Mouse (Mus musculus): Measurements from ENCODE around the gene Pgrmc2. TPM values are rescaled to one million over a fixed set of nuclear protein-coding genes. Genes with fewer than 3 reads are reported as not detected.

Pgrmc2 gene
- polyA plus RNA-seq, 1 experiment from 2014 or later: 23.8 TPM

DNA sequence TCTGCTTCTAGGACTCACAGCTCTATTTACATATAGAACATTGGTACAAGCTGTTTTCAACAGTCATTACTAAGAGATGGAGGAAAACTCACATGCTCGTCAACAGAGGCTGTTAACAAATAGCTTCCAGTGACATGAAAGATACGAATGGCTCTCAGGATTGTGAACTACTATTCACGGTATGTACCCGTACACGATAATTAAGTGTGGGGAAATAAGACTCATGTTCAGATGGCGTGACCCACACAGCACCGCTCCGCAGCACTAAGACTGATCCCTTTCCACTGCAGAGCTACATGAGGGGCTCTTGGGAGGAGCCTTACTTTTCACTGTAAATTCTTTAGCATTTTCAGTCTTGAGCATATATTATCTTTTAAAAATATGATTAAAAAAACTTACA is 7.5 kb downstream of the Pgrmc2 start:
- no peak for DNase-seq (ENCODE audit: low spot score)

DNA sequence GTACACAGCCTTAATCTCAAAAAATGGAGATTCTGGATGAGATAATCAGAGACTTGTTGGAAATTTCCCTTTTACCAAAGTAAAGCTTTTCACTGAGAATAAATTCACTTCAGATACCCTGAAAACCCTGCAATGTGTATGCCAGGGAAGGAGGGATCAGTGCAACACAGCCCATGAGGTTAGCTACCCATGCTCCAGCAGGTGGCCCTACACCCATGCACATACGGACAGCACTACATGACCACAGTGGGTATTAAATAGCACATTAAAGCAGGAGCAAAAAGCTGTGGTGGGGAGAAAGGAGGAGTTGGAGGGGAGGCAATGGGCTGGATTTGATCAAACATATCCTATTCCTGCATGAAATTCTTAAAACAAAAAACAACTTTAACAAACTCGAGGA is 12.3 kb downstream of the Pgrmc2 start:
- DNase-seq (ENCODE audit: low spot score): no peak

DNA sequence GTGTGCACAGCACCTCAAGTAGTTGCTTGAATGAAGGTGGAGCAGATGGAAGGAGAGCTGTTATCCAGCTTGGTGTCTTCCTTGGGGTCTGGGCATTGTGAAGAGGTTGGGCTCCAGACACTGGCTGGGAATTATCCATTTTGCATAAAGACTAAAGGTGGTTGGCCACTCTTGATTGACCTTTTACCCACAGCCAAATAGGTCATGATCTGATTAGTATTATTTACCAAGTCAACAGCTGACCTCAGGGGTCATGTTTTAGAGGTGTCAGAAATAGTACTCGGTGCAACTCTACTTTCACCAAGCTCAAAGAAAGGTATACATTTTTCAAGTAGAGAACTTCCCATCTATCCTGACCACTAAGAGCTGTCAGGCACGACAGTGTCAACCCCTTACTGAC is 17.5 kb downstream of the Pgrmc2 start:
- no peak for DNase-seq (ENCODE audit: low spot score)

DNA sequence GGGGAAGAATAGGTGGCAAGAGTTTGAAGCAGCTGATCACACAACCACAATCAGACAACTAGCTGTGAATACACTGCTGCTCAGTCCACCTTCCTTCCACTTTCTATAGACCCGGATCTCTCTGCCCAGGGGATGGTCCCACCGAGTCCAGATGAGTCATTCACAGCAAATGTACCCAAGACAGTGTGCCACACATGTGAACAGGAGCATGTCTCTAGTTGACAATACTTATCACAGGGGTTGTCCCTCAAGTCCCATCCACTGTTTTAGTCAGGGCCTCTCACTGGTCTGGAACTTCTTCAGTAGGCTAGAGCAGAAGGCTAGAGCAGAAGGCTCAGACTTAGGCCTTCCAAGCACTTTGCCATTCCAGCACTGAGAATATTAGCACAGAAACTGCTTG is 20.1 kb downstream of the Pgrmc2 start:
- DNase-seq (ENCODE audit: low spot score): no peak

DNA sequence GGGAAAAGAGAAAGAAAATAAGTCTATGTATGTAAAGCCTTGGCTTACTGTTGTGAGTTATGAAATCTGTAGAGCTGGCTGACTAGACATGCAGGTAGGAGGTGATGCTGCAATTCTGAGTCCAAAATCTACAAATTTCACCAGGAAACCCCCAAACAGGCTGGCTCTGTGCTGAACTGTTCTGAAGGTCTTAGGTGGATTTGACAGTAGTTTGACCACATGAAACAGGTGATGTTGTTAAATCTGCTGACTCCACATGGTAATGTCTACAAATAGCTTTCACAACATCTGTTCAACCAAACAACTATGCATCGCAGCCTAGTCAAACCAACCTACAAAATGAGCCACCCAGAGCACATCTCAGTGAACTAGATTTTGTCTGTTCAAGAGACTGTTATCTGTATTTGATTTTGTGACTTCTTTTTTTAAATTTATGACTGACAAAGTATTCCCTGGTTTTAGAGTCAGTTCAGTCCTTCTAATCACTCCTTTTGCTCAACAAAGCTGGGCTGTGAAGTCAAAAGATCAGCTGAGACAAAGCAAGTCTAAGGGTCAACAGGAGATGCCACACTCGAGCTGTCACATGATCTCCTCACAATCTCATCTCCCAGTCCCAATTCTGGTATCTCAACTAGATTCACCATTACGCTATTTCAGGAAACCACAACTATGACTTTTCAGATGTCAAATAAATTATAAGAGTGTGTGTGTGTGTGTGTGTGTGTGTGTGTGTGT is 20.8 kb downstream of the Pgrmc2 start:
- no peak for DNase-seq (ENCODE audit: low spot score)

DNA sequence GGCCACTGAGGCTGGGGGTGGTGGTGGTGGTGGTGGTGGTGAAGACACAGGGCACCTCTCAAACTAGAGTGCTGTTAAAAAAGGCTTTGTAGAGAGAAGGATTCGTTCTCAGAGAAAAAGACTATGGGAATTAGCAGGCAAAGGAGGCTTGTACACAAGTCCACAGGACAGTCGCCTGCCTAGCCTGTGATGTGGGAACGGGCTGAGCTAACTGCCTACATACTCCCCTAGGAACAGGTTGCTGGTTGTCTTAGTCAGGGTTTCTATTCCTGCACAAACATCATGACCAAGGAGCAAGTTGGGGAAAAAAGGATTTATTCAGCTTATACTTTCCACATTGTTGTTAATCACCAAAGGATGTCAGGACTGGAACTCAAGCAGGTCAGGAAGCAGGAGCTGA is 23.6 kb downstream of the Pgrmc2 start:
- DNase-seq (ENCODE audit: low spot score): no peak

DNA sequence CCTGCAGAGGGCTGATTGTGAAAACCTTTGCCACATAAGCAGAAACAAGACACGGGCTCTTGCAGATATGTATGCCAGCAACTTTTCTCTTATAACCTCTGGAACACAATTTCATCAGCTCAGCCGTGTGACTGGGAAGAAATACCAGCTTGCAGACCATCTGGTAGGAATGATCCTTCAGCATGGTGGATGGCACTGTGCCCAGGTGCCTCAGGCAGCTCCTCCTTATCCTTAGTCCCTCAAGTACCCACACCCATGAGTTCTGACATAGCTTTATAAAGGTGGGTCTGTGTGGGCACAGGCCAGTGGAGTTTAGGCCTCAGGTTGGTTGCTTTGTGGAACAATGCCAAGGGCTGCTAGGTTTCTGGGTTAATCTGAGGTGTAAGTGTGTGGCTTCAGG is 24.5 kb downstream of the Pgrmc2 start:
- DNase-seq (ENCODE audit: low spot score): no peak

DNA sequence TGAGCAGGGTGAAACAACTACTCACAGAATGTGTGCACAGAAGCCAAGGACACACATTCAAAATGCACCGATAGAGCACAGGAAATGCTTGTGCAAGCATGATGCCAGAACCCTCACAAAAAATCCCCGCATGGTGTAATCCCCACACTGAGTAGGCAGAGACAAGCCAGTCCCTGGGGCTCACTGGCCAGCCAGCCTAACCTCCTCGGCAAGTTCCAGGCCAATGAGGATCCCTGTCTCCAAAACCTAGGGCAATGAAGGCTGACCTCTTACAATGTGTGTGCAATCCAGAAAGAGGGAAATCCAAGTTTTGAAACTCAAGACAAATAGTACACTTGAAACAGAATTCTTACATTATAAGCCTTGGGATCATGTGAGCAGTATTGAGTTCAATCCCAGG is 29.5 kb downstream of the Pgrmc2 start:
- no peak for DNase-seq (ENCODE audit: low spot score)

DNA sequence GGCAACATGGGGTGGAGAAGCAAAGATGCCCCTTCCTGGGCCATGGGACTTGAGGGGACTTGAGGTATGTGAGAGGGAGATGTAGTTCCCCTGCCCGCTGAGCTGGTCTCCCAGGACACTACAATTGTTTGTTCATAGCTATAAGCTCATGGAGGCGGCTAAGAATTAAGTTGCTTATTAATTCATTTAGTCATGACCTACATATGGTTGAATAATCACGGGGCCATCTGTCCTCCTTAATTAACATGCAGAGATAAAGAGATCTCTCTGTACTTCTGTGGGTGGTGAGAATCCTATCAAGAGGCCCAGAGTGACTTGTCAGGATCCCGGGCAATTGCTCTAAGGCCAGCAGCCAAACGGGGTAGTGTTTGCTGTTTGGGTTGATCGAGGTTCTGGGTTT is 35.0 kb downstream of the Pgrmc2 start:
- DNase-seq (ENCODE audit: low spot score): no peak

DNA sequence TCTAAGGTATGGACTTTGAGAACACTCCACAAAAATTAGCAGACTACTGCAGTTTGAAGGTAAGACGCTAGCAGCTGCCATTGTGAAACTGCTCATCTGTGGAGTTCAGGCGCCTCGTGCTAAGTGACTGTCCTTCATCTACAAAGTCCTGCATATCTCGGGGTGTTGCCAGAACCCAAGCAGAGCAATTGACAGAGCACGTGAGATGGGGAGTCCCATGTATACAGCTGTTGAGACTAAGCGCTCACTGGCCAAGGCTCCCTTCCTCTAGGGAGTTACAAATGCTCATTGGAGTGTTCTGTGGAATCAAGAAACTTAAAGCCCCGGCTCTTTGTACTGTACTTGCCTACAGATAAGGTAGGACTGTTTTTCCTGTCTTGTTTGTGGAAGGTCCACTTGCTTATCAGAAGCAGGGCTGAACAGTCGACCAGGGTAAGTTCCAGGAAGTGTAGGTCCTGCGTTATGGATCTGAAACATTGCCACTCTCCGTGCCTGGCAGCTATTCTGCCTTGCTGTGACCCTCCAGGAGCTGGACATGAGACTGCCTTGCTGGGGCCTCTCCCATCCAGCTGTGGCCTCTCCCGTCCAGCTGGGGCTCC is 39.0 kb downstream of the Pgrmc2 start:
- no peak for DNase-seq (ENCODE audit: low spot score)

DNA sequence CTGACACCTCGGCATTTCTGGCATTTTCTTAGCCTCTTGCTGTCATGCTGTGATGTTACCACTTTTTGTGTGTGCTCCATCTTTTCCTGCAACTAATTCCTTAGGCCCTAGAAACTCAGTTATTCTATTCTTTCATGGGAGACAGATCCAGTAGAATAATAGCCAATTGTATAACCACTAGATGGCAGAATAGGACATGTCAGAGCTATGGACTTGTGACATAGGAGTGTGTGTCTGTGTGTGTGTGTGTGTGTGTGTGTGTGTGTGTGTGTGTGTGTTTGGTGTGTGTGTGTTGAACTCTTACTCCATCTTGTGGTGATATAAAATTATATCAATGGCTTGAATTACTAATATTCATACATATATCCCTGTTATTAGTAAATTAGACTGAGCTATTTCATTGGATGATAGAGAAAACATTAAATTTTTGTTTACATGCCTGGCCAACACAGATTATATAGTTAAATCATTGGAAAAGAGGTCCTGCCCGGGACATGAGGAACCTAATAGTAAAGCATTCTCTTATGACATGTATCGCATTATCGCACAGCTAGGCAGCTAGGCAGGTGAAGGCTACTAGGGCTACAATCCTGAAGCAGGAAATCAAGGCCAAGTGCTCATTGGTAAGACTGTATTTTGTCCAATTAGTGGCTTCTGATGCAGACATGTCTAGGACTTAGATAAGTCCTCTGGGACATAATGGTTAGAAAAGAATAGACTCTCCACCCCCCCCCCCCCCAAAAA is 40.5 kb downstream of the Pgrmc2 start:
- DNase-seq (ENCODE audit: low spot score): peak; percentile 30

DNA sequence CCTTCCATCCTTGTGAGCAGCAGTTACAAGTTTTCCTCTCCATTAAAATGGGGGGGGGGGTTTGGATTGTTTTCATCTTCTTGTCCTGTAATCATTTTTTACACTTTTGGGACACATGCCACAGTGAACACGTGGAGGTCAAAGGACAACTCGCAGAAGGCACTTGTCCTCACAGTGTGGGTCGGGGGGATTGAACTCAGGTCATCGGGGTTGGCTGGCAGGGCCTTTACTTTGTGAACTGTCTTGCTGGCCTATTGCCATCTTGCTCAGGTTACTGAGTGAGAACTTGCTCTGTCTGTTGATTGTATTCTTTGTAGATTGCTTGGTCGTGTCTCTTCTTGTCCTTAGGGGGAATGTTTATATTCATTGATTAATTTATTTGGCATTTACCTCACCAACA is 41.6 kb downstream of the Pgrmc2 start:
- DNase-seq (ENCODE audit: low spot score): no peak

DNA sequence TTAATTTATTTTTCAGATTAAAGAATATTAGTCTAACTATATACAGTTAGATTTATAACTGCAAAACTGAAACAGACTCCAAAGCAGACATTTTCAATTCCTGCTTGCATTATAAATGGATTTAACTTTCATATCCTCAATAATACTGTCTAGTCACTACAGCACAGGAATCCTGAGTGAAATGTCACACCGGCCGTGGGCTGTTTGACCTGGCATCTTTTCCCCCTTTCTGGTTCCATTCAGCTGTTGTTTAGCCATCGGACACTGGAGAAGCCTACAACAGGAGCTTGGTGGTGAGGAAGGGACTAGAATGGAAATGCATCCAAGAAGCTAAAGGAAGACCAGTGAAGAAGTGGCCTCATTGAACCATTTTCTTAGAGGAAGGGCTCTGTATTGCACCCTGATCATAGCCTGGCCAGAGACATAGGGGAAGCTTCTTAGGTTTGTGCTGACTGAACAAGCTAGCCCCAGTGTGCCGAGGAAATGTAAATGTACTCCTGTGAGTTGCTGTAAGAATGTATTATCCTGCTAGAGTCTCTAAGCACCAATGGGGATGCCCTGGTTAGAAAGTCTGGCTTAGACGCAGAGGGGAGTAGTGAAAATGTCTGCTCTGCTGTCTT is 44.4 kb downstream of the Pgrmc2 start:
- no peak for DNase-seq (ENCODE audit: low spot score)

DNA sequence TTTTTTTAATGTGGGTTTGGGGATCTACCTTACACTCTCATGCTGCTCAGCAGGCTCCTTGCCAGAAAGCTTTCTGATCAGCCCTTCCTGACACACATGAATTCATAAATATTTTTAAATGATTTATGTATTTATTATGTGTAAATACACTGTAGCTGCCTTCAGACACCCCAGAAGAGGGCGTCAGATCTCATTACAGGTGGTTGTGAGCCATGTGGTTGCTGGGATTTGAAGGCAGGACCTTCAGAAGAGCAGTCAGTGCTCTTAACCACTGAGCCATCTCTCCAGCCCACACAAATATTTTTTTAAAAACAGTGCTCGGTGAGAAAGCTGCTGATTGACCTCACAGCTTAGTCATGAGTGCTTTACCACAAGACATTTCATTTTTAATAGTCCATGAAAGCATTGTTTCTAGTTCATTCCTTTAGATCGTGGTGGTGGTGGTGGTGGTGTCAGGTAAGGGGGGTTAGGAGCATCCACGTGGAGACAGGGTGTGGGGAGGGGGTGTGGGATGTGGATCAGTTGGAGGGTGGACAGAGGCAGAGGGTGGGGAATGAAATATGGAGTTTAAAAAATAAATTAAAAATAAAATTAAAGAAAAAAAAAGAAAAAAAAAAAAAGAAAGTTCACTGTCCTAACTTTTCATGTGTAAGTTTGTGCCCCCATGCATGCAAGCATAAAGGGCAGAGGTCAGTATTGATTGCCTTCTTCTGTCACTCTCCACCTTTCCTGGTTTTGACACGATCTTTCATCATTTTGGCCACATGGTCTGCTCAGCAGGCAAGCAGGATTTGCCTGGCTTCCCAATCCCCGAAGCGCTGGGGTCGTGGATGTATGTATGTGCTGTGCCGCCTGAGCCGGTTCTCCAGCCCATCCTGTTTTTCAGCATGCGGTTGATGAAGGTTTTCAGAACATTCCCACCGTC is 51.3 kb downstream of the Pgrmc2 start:
- no peak for DNase-seq (ENCODE audit: low spot score)

DNA sequence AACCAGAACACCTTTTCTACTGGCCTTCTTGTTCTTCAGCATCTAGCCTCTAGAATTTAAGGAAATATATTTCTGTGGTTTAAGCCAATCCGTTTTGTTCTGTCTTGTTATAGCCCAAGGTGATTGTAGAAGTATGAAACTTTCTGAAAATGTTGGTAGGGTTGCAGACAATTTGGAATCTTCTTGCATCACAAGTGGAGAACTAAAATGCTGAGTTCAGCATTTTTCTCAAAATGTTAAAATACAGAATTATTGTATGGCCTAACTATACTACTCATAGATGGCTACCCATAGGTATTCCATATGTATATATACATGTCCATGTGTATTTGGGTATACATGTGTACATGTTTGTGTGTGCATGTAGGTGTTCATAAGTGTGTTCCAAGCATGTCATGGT is 52.1 kb downstream of the Pgrmc2 start:
- no peak for DNase-seq (ENCODE audit: low spot score)

DNA sequence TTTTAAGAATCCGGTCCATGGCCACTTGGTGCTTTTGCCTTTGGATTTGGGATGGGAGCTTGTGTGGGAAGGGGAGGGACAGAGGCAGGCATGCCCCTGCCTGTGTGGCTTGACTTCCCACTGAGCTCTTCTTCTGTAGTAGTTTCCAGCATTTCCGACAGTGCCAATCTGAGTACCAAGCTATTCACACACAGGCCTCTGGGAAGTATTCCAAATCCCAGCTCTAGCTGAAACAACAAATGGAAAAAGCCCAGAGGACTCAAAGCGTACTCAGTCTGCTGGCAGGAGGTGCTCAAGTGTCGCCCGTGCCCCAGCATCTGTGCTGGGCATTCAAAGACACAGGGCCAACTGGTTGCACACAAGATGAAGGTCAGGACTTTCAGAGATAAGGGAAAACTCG is 60.9 kb downstream of the Pgrmc2 start:
- no peak for DNase-seq (ENCODE audit: low spot score)

DNA sequence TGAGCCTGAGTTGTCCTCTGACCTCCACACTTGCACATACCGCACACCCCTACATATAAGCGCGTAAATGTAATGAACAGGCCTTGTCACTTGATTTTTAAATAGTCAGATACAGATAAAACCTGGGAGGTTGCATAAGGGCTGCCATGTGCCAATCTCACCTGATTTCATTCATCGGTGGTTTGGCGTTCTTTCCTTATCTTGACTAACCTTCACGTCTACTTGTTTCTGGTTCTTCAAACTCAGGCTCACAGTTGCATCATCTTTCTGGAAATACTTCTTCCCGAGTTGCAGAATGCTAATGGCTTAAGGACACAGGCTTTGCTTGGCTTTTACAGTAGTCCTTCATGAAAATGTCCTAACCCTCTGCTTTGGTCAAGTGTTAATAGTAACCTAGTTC is 62.2 kb downstream of the Pgrmc2 start:
- no peak for DNase-seq (ENCODE audit: low spot score)

DNA sequence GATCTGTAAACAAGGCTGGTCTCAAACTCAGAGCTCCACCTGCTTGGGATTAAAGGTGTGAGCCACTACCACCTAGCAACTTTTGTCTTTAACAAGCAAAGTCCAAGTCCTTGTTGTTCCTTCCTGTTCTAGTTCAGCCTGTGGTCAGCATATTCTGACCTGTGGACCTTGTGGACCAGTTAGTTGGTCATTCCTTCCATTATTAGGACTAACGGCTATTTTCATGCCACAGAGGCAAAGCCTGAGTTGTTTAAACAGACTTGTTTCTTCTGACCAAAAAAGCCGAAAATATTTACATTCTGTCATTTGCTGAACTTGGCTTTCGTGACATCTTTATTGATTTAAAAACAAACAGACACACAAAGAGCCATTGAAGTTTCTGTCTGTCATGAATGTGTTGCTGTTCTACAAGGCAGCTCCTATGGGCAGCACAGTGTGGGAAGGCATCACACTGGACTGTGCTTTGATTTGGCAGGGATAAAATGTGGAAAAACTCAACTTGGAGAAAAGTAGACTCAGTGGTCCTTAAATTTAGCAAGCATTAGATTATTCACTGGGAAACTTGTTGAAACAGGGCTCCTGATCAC is 64.7 kb downstream of the Pgrmc2 start:
- no peak for DNase-seq (ENCODE audit: low spot score)
